Comparison of ENCODE assay signal across 21 mouse cellular contexts in genomic region chr19:41698857-41699424, GRCm38 (mm10). TPM values are rescaled to one million over a fixed set of nuclear protein-coding genes. Genes with fewer than 3 reads are reported as not detected.
DNase-seq lines count a peak whose midpoint lies in the region; ATAC-seq lines count a peak whose summit lies in the region.
"Had no signal": no experiment of that assay in that cellular context is flagged by ENCODE, and none has a peak within 500 bp of the region (broad histone marks: within the 10 kb centered on the region; RNA-seq: fewer than 3 reads in every experiment).

No protein-coding gene starts in this region.

- H3K27ac ChIP-seq in forebrain, embryonic 12.5 days, result peak overlapping the region; percentile 53; the same call in 1 of the 2 replicates
- no peak overlapping the region for H3K27ac ChIP-seq in forebrain, embryonic 13.5 days
- H3K27ac ChIP-seq in hindbrain, embryonic 15.5 days (replicated peaks), result 0 out of 2 replicates have a peak overlapping the region, but pooled peaks have one; percentile 18
- peak overlapping the region; percentile 46; the same call in 1 of the 2 replicates for H3K27ac ChIP-seq in neural tube, embryonic 12.5 days
- no peak overlapping the region for H3K27ac ChIP-seq in heart, embryonic 11.5 days (ENCODE audit: low read depth, low read length)
- H3K27ac ChIP-seq: heart, embryonic 15.5 days; kidney, postnatal 0 days; liver, embryonic 12.5 days; lung, embryonic 15.5 days had no signal

- DNase-seq in embryo, embryonic 11 days, result peak; percentile 69
- DNase-seq in gastrocnemius, postnatal 14 days, result no peak
- DNase-seq in thymus, postnatal 10 days (ENCODE audit: low spot score in 2 of 2), result no peak
- DNase-seq: adrenal gland, postnatal 10 days; cerebellum, adult 11 months; cerebellum, postnatal 25 days; heart, adult 11 months; kidney, adult 11 months; thymus, postnatal 36 days had no signal

- H3K4me3 ChIP-seq in forebrain, embryonic 12.5 days (replicated peaks), result no peak overlapping the region
- H3K4me3 ChIP-seq in forebrain, embryonic 13.5 days, result no peak overlapping the region
- H3K4me3 ChIP-seq in hindbrain, embryonic 15.5 days, result no peak overlapping the region
- H3K4me3 ChIP-seq in neural tube, embryonic 12.5 days, result no peak overlapping the region
- no peak overlapping the region for H3K4me3 ChIP-seq in heart, embryonic 11.5 days (ENCODE audit: low read depth, low read length)
- H3K4me3 ChIP-seq: heart, embryonic 15.5 days; liver, embryonic 12.5 days; lung, embryonic 15.5 days; myocyte had no signal

- 28% methylated on average over 5 of the region's 5 CpGs for WGBS in forebrain, embryonic 12.5 days
- 20% methylated on average over 5 of the region's 5 CpGs for WGBS in forebrain, embryonic 13.5 days
- 21% methylated on average over 5 of the region's 5 CpGs for WGBS in hindbrain, embryonic 15.5 days
- 23% methylated on average over 5 of the region's 5 CpGs for WGBS in neural tube, embryonic 12.5 days
- 75% methylated on average over 5 of the region's 5 CpGs for whole genome bisulfite sequencing in heart, embryonic 11.5 days (ENCODE audit: insufficient replicate concordance)

- 0 out of 2 replicates have a peak, but pooled peaks cover 12% of the 10 kb centered on the region for H3K27me3 ChIP-seq in forebrain, embryonic 12.5 days
- H3K27me3 ChIP-seq in forebrain, embryonic 13.5 days, result no peaks in the 10 kb centered on the region
- peaks cover 5% of the 10 kb centered on the region; the same call in 1 of the 2 replicates for H3K27me3 ChIP-seq in hindbrain, embryonic 15.5 days
- H3K27me3 ChIP-seq in neural tube, embryonic 12.5 days (replicated peaks), result peaks cover 16% of the 10 kb centered on the region
- H3K27me3 ChIP-seq in heart, embryonic 11.5 days (ENCODE audit: control insufficient read depth, insufficient read depth, low read length), result peaks cover 23% of the 10 kb centered on the region
- H3K27me3 ChIP-seq: lung, embryonic 15.5 days had no signal

- intact Hi-C loops in gastrocnemius, postnatal 14 days (cut with DNase I; ENCODE audit: low total_unique reads), result no loop called here

- H3K4me2 ChIP-seq in forebrain, embryonic 12.5 days, result peak overlapping the region; percentile 0; the same call in 1 of the 2 replicates
- no peak overlapping the region for H3K4me2 ChIP-seq in forebrain, embryonic 13.5 days
- H3K4me2 ChIP-seq in hindbrain, embryonic 15.5 days, result no peak overlapping the region
- H3K4me2 ChIP-seq in neural tube, embryonic 12.5 days (replicated peaks), result peak overlapping the region; percentile 24; the same call in 1 of the 2 replicates
- no peak overlapping the region for H3K4me2 ChIP-seq in heart, embryonic 11.5 days
- H3K4me2 ChIP-seq: heart, embryonic 15.5 days; liver, embryonic 12.5 days; lung, embryonic 15.5 days had no signal

- peaks cover 62% of the 10 kb centered on the region for H3K4me1 ChIP-seq in forebrain, embryonic 12.5 days
- peaks cover 60% of the 10 kb centered on the region for H3K4me1 ChIP-seq in forebrain, embryonic 13.5 days
- peaks cover 56% of the 10 kb centered on the region for H3K4me1 ChIP-seq in hindbrain, embryonic 15.5 days (replicated peaks)
- peaks cover 65% of the 10 kb centered on the region for H3K4me1 ChIP-seq in neural tube, embryonic 12.5 days
- H3K4me1 ChIP-seq in heart, embryonic 11.5 days (ENCODE audit: control insufficient read depth, insufficient read depth, low read length), result peaks cover 4% of the 10 kb centered on the region
- H3K4me1 ChIP-seq: lung, embryonic 15.5 days had no signal

- ATAC-seq in forebrain, embryonic 12.5 days (ENCODE audit: low FRiP score), result peak; percentile 9; the same call in 1 of the 2 replicates
- ATAC-seq in forebrain, embryonic 13.5 days, result no peak
- ATAC-seq in hindbrain, embryonic 15.5 days (ENCODE audit: low FRiP score, low read depth), result peak; percentile 53; the same call in 1 of the 2 replicates
- peak; percentile 31; the same call in 1 of the 2 replicates for ATAC-seq in neural tube, embryonic 12.5 days (ENCODE audit: low FRiP score, low read depth)
- ATAC-seq in heart, embryonic 11.5 days (replicated peaks; ENCODE audit: insufficient number of reproducible peaks, low FRiP score, low TSS enrichment), result no peak
- ATAC-seq: forebrain, embryonic 16.5 days; liver, embryonic 12.5 days had no signal

- H3K36me3 ChIP-seq in forebrain, embryonic 12.5 days (replicated peaks), result no peaks in the 10 kb centered on the region
- no peaks in the 10 kb centered on the region for H3K36me3 ChIP-seq in forebrain, embryonic 13.5 days (ENCODE audit: poor library complexity, severe bottlenecking)
- no peaks in the 10 kb centered on the region for H3K36me3 ChIP-seq in hindbrain, embryonic 15.5 days
- no peaks in the 10 kb centered on the region for H3K36me3 ChIP-seq in neural tube, embryonic 12.5 days
- no peaks in the 10 kb centered on the region for H3K36me3 ChIP-seq in heart, embryonic 11.5 days (ENCODE audit: control insufficient read depth, insufficient read depth, low read length)
- H3K36me3 ChIP-seq: heart, embryonic 15.5 days; liver, embryonic 12.5 days; lung, embryonic 15.5 days had no signal

- H3K9ac ChIP-seq in forebrain, embryonic 12.5 days, result no peak overlapping the region
- no peak overlapping the region for H3K9ac ChIP-seq in forebrain, embryonic 13.5 days
- no peak overlapping the region for H3K9ac ChIP-seq in hindbrain, embryonic 15.5 days
- no peak overlapping the region for H3K9ac ChIP-seq in neural tube, embryonic 12.5 days
- no peak overlapping the region for H3K9ac ChIP-seq in heart, embryonic 11.5 days (ENCODE audit: low read depth, low read length)
- H3K9ac ChIP-seq: heart, embryonic 15.5 days; liver, embryonic 12.5 days; lung, embryonic 15.5 days had no signal

- no peaks in the 10 kb centered on the region for H3K9me3 ChIP-seq in forebrain, embryonic 12.5 days
- no peaks in the 10 kb centered on the region for H3K9me3 ChIP-seq in forebrain, embryonic 13.5 days (replicated peaks)
- H3K9me3 ChIP-seq in hindbrain, embryonic 15.5 days, result no peaks in the 10 kb centered on the region
- H3K9me3 ChIP-seq in neural tube, embryonic 12.5 days, result no peaks in the 10 kb centered on the region
- no peaks in the 10 kb centered on the region for H3K9me3 ChIP-seq in heart, embryonic 11.5 days (replicated peaks; ENCODE audit: control insufficient read depth, low read length)
- H3K9me3 ChIP-seq: heart, embryonic 15.5 days; liver, embryonic 12.5 days; lung, embryonic 15.5 days had no signal

RNA-seq across cellular contexts. Expression of gene Slit1, which starts 44.5 kb away (rescaled TPM):
- 11.0 and 14.0 TPM in 2 replicates for polyA plus RNA-seq in forebrain, embryonic 12.5 days (2016; fragmentation: Nextera tagmentation; extraction: Ambion mirVana)
- polyA plus RNA-seq in forebrain, embryonic 13.5 days (2015; fragmentation: Nextera tagmentation; extraction: Ambion mirVana), result 13.9 and 14.4 TPM in 2 replicates
- 23.5 and 25.7 TPM in 2 replicates for polyA plus RNA-seq in hindbrain, embryonic 15.5 days (2015; fragmentation: Nextera tagmentation; extraction: Ambion mirVana)
- polyA plus RNA-seq in neural tube, embryonic 12.5 days (2016; fragmentation: Nextera tagmentation; extraction: Ambion mirVana), result 24.0 and 26.2 TPM in 2 replicates
- total RNA-seq in gastrocnemius, postnatal 14 days (2021), result 1 to 10 TPM in 1 of 2 experiments, under 1 TPM in 1; 0.66 to 1.1 TPM
- 0.11 TPM in 2 replicates for polyA plus RNA-seq in heart, embryonic 11.5 days (2014; fragmentation: Nextera tagmentation; extraction: Ambion mirVana)
- total RNA-seq: hematopoietic stem cell, adult 5-6 weeks had no signal

Comparison
In these comparisons a context has a peak if more than half of its experiments do, and no peak if none do; other contexts are left out.
1. ATAC-seq: peak in forebrain, embryonic 12.5 days (single experiment), hindbrain, embryonic 15.5 days (single experiment) and neural tube, embryonic 12.5 days (single experiment); none in forebrain, embryonic 13.5 days (single experiment) and heart, embryonic 11.5 days (single experiment).
2. H3K27ac ChIP-seq: peak in forebrain, embryonic 12.5 days (single experiment), hindbrain, embryonic 15.5 days (single experiment) and neural tube, embryonic 12.5 days (single experiment); none in forebrain, embryonic 13.5 days (single experiment) and heart, embryonic 11.5 days (single experiment).
3. H3K4me2 ChIP-seq: peak in forebrain, embryonic 12.5 days (single experiment) and neural tube, embryonic 12.5 days (single experiment); none in forebrain, embryonic 13.5 days (single experiment), hindbrain, embryonic 15.5 days (single experiment) and heart, embryonic 11.5 days (single experiment).
4. RNA of gene Slit1, which starts 44.5 kb away (polyA plus RNA-seq): 24.0 to 26.2 TPM in neural tube, embryonic 12.5 days, 23.5 to 25.7 TPM in hindbrain, embryonic 15.5 days, 13.9 to 14.4 TPM in forebrain, embryonic 13.5 days and 11.0 to 14.0 TPM in forebrain, embryonic 12.5 days; 0.11 TPM in heart, embryonic 11.5 days; every median in the first group is over 10 times any median in the second.